Mouse (Mus musculus) heart, adult 11 months (tissue): ENCODE measurements at regions not wholly inside any gene's neighbourhood (a gene's known extent, or its start where the extent isn't known, plus 50 kb on each side); places are given as distances from the start of the nearest gene placed in this dataset.
"Not testable (repeated sequence)": the region's sequence is repeated elsewhere in the genome, so short reads cannot be mapped to it uniquely, and the experiment has no call there.

ENCODE experiments used
- DNase-seq: peaks from one replicate; pipeline ENCODE4 v3.0.0; 2022

- not testable (repeated sequence) for DNase-seq
Observed at GRCm38 (mm10) chr14:19217916-19218315, 200.8 kb downstream of the Gm21738 start.

- DNase-seq, result no peak
Observed at GRCm38 (mm10) chr14:19208507-19208906, 210.2 kb downstream of the Gm21738 start.

GRCm38 (mm10) chr14:19180203-19180602 is 238.5 kb downstream of the Gm21738 start:
- not testable (repeated sequence) for DNase-seq

- peak; percentile 53 for DNase-seq
Observed at GRCm38 (mm10) chr14:19178060-19178459, 240.7 kb downstream of the Gm21738 start.

GRCm38 (mm10) chr14:19175288-19175687 is 243.4 kb downstream of the Gm21738 start:
- DNase-seq, result peak; percentile 23

- peak; percentile 58 for DNase-seq
Observed at GRCm38 (mm10) chr14:19170300-19171022, 248.3 kb downstream of the Gm21738 start.

- peak; percentile 23 for DNase-seq
Observed at GRCm38 (mm10) chr14:19166821-19167220, 251.9 kb downstream of the Gm21738 start.

- DNase-seq, result peak; percentile 67
Observed at GRCm38 (mm10) chr14:19139875-19140274, 245.8 kb upstream of the Ube2e2 start.

GRCm38 (mm10) chr14:19131532-19131931 is 237.5 kb upstream of the Ube2e2 start:
- peak; percentile 50 for DNase-seq
